Mouse (Mus musculus) erythroblast, embryonic 14.5 days (primary cell): ENCODE data around the gene Phactr3. TPM values are rescaled to one million over a fixed set of nuclear protein-coding genes. Genes with fewer than 3 reads are reported as not detected.

Experiments
- H3K27me3 ChIP-seq: 2 replicates; pipeline ENCODE4 v1.6.1; 2012; ENCODE audit warnings: inconsistent platforms; ENCODE audit not compliant: control insufficient read depth
- H3K36me3 ChIP-seq: 2 replicates; pipeline ENCODE4 v1.6.1; 2012; ENCODE audit warnings: mild to moderate bottlenecking, inconsistent platforms; ENCODE audit not compliant: control insufficient read depth
- H3K4me1 ChIP-seq: 2 replicates; pipeline ENCODE4 v1.6.1; 2012; ENCODE audit warnings: inconsistent platforms; ENCODE audit not compliant: control insufficient read depth
- H3K4me3 ChIP-seq: replicated peaks from 2 replicates; pipeline ENCODE3; 2012; ENCODE audit warnings: moderate library complexity, mild to moderate bottlenecking, inconsistent platforms
- H3K9me3 ChIP-seq: 2 replicates; pipeline ENCODE4 v1.6.1; 2012; ENCODE audit warnings: low read length, inconsistent platforms, mixed read lengths; ENCODE audit not compliant: control insufficient read depth
- GATA1 ChIP-seq: IDR thresholded peaks from 2 replicates; pipeline ENCODE4 v1.6.1; 2012; ENCODE audit warnings: low read length, inconsistent platforms, mixed read lengths
- TAL1 ChIP-seq: IDR thresholded peaks from 3 replicates; pipeline ENCODE4 v1.6.1; 2012; ENCODE audit warnings: low read length, inconsistent platforms, mixed read lengths
- polyA plus RNA-seq: library from polyadenylated mRNA; stranded (reverse); fragments of >175 nt; gene quantifications from 2 replicates; pipeline ENCODE4 v1.2.3, GENCODE M21; 2012

Phactr3 gene
- polyA plus RNA-seq, 1 experiment: not detected

DNA sequence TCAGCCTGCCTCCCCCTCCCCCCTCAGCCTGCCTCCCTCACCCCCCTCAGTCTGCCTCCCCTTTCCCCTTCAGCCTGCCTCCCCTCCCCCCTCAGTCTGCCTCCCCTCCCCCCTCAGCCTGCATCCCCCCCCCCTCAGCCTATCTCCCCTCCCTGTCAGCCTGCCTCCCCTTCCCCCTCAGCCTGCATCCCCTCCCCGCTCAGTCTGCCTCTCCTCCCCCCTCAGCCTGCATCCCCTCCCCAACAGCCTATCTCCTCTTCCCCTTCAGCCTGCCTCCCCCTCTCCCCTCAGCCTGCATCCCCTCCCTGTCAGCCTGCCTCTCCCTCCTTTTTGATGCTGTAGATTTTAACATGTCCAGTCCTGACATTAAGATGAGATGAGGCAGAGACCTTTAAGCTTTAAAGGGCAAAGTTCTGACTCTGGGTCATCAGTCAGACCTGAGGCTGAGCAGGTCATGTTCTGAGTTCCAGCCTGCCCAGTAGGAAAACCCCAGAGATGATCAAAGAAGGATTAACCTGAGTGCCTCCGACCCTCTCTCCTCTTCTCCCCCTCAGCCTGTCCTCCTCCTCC, 139.3 kb downstream of the Phactr3 start:
- TF ChIP-seq TAL1 (no peak), GATA1 (no peak)
- no peaks in the 10 kb centered on the region for H3K27me3 ChIP-seq
- H3K9me3 ChIP-seq: no peaks in the 10 kb centered on the region
- H3K4me3 ChIP-seq: no peak overlapping the region
- no peaks in the 10 kb centered on the region for H3K36me3 ChIP-seq
- no peaks in the 10 kb centered on the region for H3K4me1 ChIP-seq

DNA sequence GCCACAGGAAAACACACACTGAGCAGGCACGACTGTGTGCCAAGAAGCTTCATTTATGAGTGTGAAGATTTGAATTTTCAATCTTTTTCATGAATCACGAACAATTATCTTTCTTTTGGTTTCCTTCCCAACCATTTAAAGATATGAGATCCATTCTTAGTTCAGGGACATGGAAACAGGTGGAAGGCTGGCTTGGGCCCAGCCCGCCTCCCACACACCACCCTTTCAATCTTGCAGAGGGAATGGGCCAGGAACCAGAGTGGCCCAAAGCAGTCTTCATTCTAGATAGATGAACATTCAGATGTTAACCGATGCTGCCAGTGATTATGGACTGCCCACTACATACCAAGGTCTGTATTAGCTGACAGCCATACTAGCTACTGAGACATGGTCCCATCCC, 144.3 kb downstream of the Phactr3 start:
- no peak overlapping the region for H3K4me3 ChIP-seq
- TF ChIP-seq GATA1: no peak
- no peaks in the 10 kb centered on the region for H3K4me1 ChIP-seq
- H3K9me3 ChIP-seq: no peaks in the 10 kb centered on the region
- H3K36me3 ChIP-seq: no peaks in the 10 kb centered on the region
- H3K27me3 ChIP-seq: no peaks in the 10 kb centered on the region; the same call in 1 of the 2 replicates

DNA sequence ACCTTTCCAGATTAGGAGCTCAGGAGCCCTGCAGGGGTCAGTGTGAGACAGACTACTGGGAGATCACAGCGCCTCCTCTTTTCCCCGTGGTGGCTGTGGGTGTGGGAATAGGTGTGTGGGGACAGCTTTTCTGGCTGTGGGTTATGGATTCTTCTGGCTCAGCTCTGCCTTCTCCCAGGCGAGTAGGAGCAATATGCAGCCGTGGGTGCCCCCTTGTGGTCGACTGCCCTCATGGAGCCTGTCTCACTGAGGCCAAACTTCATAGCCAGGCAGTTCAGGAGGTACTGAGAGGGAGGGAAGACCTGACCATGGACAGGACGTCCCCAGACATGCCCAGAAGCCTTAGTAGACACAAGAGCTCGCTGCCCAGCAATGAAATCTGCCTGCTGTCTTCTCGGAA, 145.6 kb downstream of the Phactr3 start:
- H3K4me1 ChIP-seq: no peaks in the 10 kb centered on the region
- no peaks in the 10 kb centered on the region for H3K9me3 ChIP-seq
- no peaks in the 10 kb centered on the region for H3K36me3 ChIP-seq
- H3K27me3 ChIP-seq: no peaks in the 10 kb centered on the region; the same call in 1 of the 2 replicates
- H3K4me3 ChIP-seq: no peak overlapping the region
- TF ChIP-seq TAL1: no peak
- no peak for TF ChIP-seq GATA1

DNA sequence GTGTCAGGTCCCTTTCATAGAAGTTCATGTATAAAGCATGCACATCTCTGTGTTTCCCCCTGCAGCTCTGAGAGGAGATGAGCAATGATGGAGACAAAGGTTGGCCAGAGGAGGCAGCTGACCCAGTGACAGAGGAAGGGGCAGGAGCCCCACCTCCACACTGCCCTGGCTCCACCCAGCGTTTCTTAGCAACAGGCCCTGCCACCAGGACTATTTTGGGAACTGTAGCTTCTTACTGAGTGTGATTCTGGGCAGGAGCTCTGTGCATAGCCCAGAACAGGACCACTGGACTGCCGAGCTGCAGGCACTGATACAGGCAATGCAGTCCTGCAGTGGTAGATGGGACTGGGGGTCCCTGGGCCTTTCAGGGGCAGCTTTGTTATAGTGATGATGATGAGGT, 146.7 kb downstream of the Phactr3 start:
- Histone ChIP-seq H3K27me3 (no peaks in the 10 kb centered on the region; the same call in 1 of the 2 replicates), H3K4me3 (no peak overlapping the region), H3K36me3 (no peaks in the 10 kb centered on the region), H3K9me3 (no peaks in the 10 kb centered on the region), H3K4me1 (no peaks in the 10 kb centered on the region)
- TF ChIP-seq TAL1 (no peak), GATA1 (no peak)

DNA sequence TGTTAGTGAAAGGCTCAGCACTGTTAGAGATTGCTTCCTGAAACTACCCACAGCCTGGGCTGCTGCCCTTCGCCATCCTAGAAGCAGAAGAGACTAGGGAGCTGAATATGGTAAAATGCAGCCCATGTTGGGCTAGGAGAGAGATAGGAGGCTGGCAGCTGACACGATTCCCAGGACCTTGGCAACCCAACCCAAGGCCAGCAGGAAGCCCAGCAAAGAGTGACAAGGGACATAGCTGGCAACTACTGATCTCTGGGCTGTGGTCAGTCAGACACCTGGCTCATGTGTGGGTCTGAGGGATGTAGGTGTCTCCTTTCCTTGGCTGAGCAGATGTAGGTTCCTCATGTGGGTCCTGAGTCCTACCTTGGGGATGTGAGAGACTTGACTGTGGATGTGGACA, 152.0 kb downstream of the Phactr3 start:
- Histone ChIP-seq H3K4me1 (no peaks in the 10 kb centered on the region), H3K36me3 (no peaks in the 10 kb centered on the region), H3K9me3 (no peaks in the 10 kb centered on the region), H3K27me3 (no peaks in the 10 kb centered on the region; the same call in 1 of the 2 replicates), H3K4me3 (no peak overlapping the region)
- no peak for TF ChIP-seq GATA1

DNA sequence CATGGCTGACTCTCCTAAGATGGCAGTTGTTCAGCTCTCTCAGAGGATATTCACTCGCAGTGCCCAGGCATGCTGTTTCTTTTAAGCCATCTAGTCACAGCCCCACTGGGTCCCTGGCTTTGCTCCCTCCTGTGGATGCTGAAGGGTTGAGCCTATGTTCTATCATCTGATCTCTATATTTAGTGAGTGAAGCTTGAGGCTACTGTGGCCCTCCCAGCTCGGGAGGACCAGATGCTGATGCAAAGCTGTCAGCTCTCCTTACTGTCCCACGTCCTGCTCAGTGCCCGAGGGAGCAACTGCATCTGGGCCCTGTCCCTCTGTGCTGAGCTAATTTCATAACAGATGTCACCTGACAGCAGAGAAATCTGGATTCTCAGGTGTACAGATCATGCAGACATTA, 153.6 kb downstream of the Phactr3 start:
- H3K27me3 ChIP-seq: no peaks in the 10 kb centered on the region
- H3K4me3 ChIP-seq: no peak overlapping the region
- H3K9me3 ChIP-seq: no peaks in the 10 kb centered on the region
- H3K36me3 ChIP-seq: no peaks in the 10 kb centered on the region
- H3K4me1 ChIP-seq: no peaks in the 10 kb centered on the region
- TF ChIP-seq TAL1 (no peak), GATA1 (no peak)

DNA sequence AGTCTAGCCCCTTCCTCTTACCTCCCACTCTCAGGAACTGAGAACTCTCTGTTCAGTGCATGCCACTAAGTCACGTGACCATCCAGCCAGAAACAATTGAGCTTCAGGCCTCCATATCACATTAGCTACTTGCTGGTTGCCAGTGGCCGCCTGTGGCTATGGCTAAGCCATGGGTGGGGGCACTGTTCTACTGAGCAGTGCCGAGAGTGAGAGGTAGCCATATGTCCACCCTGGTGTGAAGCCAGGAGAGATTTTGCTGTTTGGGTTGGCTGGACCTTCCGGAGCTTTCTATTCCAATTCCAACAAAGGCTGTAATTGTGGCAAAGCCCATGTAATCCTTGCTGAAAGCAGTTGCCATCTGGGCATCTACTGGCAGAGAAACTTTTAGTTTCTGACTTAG, 155.4 kb downstream of the Phactr3 start:
- H3K4me3 ChIP-seq: no peak overlapping the region
- H3K36me3 ChIP-seq: no peaks in the 10 kb centered on the region
- no peak for TF ChIP-seq GATA1
- no peak for TF ChIP-seq TAL1
- no peaks in the 10 kb centered on the region for H3K4me1 ChIP-seq
- peaks cover 4% of the 10 kb centered on the region; the same call in 1 of the 2 replicates for H3K9me3 ChIP-seq
- no peaks in the 10 kb centered on the region for H3K27me3 ChIP-seq

DNA sequence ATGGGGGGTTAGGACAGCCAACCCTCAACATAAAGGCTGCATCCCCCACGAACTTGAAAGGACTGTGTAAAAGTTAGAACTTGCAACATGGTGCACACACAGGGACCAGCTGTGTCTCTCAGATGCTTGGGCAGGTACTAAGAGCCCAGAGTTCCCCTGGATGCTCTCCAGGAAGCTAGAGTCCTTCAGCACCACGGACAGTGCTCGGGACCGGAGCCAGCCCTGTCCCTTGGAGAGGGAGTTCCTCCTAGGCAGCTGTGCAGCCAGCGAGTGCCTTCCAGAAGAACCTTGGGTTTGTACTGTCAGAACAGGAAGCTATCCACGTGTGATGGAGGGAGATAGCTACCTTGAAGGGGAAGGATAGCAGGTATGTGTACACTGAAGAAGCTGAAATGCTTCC, 158.4 kb downstream of the Phactr3 start:
- Histone ChIP-seq H3K4me3 (no peak overlapping the region), H3K36me3 (no peaks in the 10 kb centered on the region), H3K9me3 (peaks cover 9% of the 10 kb centered on the region), H3K27me3 (no peaks in the 10 kb centered on the region), H3K4me1 (no peaks in the 10 kb centered on the region)
- TF ChIP-seq TAL1: no peak
- TF ChIP-seq GATA1: no peak

DNA sequence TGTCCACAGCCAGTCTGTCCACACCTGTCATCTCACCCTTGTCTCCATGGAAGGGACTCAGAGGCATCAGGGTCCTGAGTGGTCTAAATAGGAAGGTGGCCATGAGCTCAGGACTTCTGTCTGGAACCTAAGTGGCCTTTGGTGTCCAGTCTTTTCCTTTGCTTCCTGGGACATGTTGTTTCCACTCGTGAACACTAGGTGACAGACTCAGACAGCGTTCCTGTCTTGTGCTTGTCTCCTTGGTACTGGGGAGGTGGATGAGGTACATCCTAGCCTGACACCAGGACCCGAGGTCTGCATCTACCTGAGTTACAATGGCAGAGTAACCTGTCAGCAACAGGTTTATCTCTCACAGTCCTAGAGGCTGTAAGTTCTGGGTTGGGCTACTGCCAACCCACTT, 162.4 kb downstream of the Phactr3 start:
- Histone ChIP-seq H3K36me3 (no peaks in the 10 kb centered on the region), H3K9me3 (peaks cover 9% of the 10 kb centered on the region), H3K27me3 (no peaks in the 10 kb centered on the region), H3K4me1 (no peaks in the 10 kb centered on the region), H3K4me3 (no peak overlapping the region)
- TF ChIP-seq GATA1 (no peak), TAL1 (no peak)

DNA sequence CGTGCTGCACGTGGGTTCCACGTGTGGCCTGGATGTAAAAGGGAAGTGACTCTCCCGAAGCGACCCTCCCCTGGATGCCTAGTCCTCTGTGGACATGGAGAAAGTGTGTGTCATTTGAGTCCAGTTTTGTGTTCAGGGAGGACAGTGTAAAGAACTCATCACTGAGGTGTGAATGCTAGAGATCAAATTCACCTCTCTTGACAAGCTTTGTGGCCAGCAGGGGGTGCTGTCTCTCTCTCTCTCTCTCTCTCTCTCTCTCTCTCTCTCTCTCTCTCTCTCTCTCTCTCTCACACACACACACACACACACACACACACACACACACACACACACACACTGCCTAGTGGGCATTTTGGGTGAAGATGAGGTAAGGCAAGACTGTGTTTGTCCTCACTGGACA, 168.5 kb downstream of the Phactr3 start:
- Histone ChIP-seq H3K4me1 (no peaks in the 10 kb centered on the region), H3K36me3 (no peaks in the 10 kb centered on the region), H3K9me3 (no peaks in the 10 kb centered on the region; the same call in 1 of the 2 replicates), H3K4me3 (no peak overlapping the region), H3K27me3 (no peaks in the 10 kb centered on the region)
- TF ChIP-seq TAL1 (no peak), GATA1 (no peak)
